14 mouse cellular contexts compared by ENCODE assay signal in genomic region chr6:100385640-100386039, GRCm38 (mm10).
"Had no signal": no experiment of that assay in that cellular context is flagged by ENCODE, and none has a peak within 500 bp of the region (broad histone marks: within the 10 kb centered on the region; RNA-seq: fewer than 3 reads in every experiment).

No protein-coding gene starts in this region.

- H3K36me3 ChIP-seq: limb, embryonic 10.5 days; liver, embryonic 15.5 days; neural tube, embryonic 12.5 days had no signal

- H3K27ac ChIP-seq: layer of hippocampus, adult 2 months; limb, embryonic 10.5 days; liver, embryonic 15.5 days; neural tube, embryonic 12.5 days had no signal

- H3K9ac ChIP-seq: liver, embryonic 15.5 days; neural tube, embryonic 12.5 days had no signal

- H3K4me3 ChIP-seq: layer of hippocampus, adult 2 months; limb, embryonic 10.5 days; liver, embryonic 15.5 days; myocyte; neural tube, embryonic 12.5 days had no signal

- ATAC-seq: lung, postnatal 0 days had no signal

- H3K9me3 ChIP-seq: limb, embryonic 10.5 days; liver, embryonic 15.5 days; neural tube, embryonic 12.5 days had no signal

- H3K27me3 ChIP-seq: liver, embryonic 15.5 days had no signal

- DNase-seq: kidney, adult 9 months; kidney, postnatal 14 days; lung, adult 2 months; lung, postnatal 36 days; midbrain, embryonic 14.5 days; right cerebral cortex, postnatal 25 days; thymus, postnatal 36 days had no signal

- H3K4me2 ChIP-seq: liver, embryonic 11.5 days; liver, embryonic 15.5 days; neural tube, embryonic 12.5 days had no signal
